Mouse (Mus musculus) C2C12 (cell line): ENCODE measurements at regions not wholly inside any gene's neighbourhood (a gene's known extent, or its start where the extent isn't known, plus 50 kb on each side); places are given as distances from the start of the nearest gene placed in this dataset.

Experiments used
- FOSL1 ChIP-seq: IDR thresholded peaks from one replicate; pipeline ENCODE4 v1.8.0; 2011; ENCODE audit warnings: mild to moderate bottlenecking, low read length; ENCODE audit not compliant: poor library complexity, insufficient read depth, severe bottlenecking
- MYOG ChIP-seq: IDR thresholded peaks from one replicate; pipeline ENCODE4 v1.6.1; 2011; ENCODE audit not compliant: control insufficient read depth, insufficient read length; ENCODE audit errors: extremely low read depth

DNA sequence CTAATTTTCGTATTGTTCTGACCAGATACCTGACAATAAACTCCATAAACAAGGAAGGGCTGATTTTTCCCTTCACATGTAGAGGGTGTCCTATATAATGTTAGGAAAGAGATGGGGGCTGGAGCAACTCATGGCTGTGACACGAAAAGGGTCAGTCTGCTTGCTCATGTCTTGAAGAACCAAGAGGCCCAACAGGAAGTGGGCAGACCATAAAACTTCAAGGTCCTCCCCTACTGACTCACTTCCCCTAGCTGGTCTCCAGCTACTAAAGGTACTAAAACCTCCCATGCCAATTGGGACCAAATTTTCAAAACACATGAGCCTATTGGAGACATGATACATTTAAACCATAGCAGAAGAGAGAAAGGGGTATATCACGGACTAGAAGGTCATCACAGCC is 302.1 kb upstream of the Tgfbr2 start:
- no peak for TF ChIP-seq FOSL1
- TF ChIP-seq MYOG, result no peak
